Comparison of ENCODE assay signal across 9 mouse cellular contexts in the genomic region with DNA sequence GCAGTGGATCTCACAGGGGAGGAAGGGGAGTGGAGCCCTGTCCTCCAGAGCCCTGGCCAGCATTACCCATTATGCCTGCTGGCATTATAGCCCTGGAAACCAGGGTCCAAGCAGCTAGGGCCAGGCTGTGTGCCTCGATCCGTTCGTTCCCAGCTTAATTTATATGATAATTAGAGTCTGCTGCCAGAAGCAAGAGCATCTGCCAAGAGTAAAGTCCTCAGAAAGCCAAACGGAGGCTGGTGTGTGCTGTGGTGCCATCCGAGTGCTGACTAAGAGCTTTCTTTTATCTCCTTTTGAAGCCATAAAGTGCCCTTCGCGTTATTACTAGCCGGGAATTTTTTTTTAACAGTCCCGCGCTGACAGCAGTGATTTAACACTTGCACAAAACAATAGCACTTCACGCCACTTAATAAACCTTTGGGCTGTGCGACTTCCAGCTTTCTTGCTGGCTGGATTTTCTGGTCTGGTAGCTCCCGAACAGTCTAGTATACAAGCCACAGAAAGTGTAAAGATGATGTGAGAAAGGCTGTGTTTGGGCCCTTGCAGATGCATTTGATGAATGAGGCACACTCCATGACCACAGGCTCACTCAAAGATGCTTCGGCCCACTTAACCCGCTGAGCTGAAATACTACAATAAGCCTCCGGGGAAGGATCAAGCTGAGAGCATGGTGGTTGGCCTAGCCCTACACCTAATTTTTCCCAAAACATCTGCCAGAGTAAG. TPM values are rescaled to one million over a fixed set of nuclear protein-coding genes. Genes with fewer than 3 reads are reported as not detected.
A peak's percentile ranks its signal among the peaks of the same experiment; 100 is the strongest.
DNase-seq lines count a peak whose midpoint lies in the region; ATAC-seq and TF ChIP-seq lines count a peak whose summit lies in the region.
"Had no signal": no experiment of that assay in that cellular context is flagged by ENCODE, and none has a peak within 500 bp of the region (broad histone marks: within the 10 kb centered on the region; RNA-seq: fewer than 3 reads in every experiment).

No protein-coding gene starts in this region.

- DNase-seq in heart, embryonic 10.5 days (ENCODE audit: low spot score), result no peak
- DNase-seq in heart, postnatal 25 days (ENCODE audit: low spot score), result no peak
- peak; percentile 67 for DNase-seq in kidney, adult 2 months
- peak; percentile 35 to 77 for DNase-seq in left cerebral cortex, postnatal 10 days (ENCODE audit: extremely low spot score in 1 of 2, low spot score in 2 of 2)
- peak; percentile 49 for DNase-seq in retina, embryonic 14.5 days (ENCODE audit: low spot score)
- no peak for DNase-seq in liver, postnatal 0 days
- no peak for DNase-seq in urinary bladder, adult 18-20 months (ENCODE audit: low spot score in 2 of 2)

- peaks cover 18% of the 10 kb centered on the region for H3K27me3 ChIP-seq in heart, embryonic 10.5 days (ENCODE audit: insufficient read depth, poor library complexity, severe bottlenecking)
- H3K27me3 ChIP-seq in forebrain, embryonic 13.5 days, result no peaks in the 10 kb centered on the region
- no peaks in the 10 kb centered on the region for H3K27me3 ChIP-seq in kidney, adult 2 months (replicated peaks; ENCODE audit: control insufficient read depth, insufficient read depth, low read length)
- no peaks in the 10 kb centered on the region for H3K27me3 ChIP-seq in liver, postnatal 0 days (ENCODE audit: insufficient read depth, low read length)

- no peak for TF ChIP-seq EP300 in liver, postnatal 0 days (IDR thresholded peaks at IDR 0.05; ENCODE audit: low read depth)

- no peak for TF ChIP-seq CTCF in kidney, adult 2 months (conservative IDR thresholded peaks at IDR 0.05; ENCODE audit: insufficient read depth, insufficient read length, low read depth, low read length)
- no peak for TF ChIP-seq CTCF in liver, postnatal 0 days (IDR thresholded peaks at IDR 0.05; ENCODE audit: low read depth)

- H3K4me2 ChIP-seq in forebrain, embryonic 13.5 days, result peak overlapping the region; percentile 53
- H3K4me2 ChIP-seq in liver, postnatal 0 days (ENCODE audit: low read depth, low read length), result no peak overlapping the region

- intact Hi-C loops in heart, postnatal 25 days (cut with DNase I), result no loop called here
- intact Hi-C loops in left cerebral cortex, postnatal 10 days (cut with DNase I), result no loop called here

- no peaks in the 10 kb centered on the region for H3K9me3 ChIP-seq in heart, embryonic 10.5 days
- H3K9me3 ChIP-seq in forebrain, embryonic 13.5 days (replicated peaks), result no peaks in the 10 kb centered on the region
- H3K9me3 ChIP-seq in liver, postnatal 0 days (ENCODE audit: low read length), result no peaks in the 10 kb centered on the region

- ATAC-seq in forebrain, embryonic 13.5 days, result peak; percentile 86
- no peak for ATAC-seq in liver, postnatal 0 days

- TF ChIP-seq POLR2A in kidney, adult 2 months (IDR thresholded peaks at IDR 0.05; ENCODE audit: low read depth, low read length), result no peak

- peak overlapping the region; percentile 46 for H3K9ac ChIP-seq in forebrain, embryonic 13.5 days
- no peak overlapping the region for H3K9ac ChIP-seq in liver, postnatal 0 days (replicated peaks)

- no peaks in the 10 kb centered on the region for H3K36me3 ChIP-seq in heart, embryonic 10.5 days
- H3K36me3 ChIP-seq in forebrain, embryonic 13.5 days (ENCODE audit: poor library complexity, severe bottlenecking), result no peaks in the 10 kb centered on the region
- H3K36me3 ChIP-seq in kidney, adult 2 months (ENCODE audit: control insufficient read depth, insufficient read depth, low read length), result no peaks in the 10 kb centered on the region
- no peaks in the 10 kb centered on the region for H3K36me3 ChIP-seq in liver, postnatal 0 days (replicated peaks; ENCODE audit: insufficient read depth, low read length)

- H3K4me3 ChIP-seq in heart, embryonic 10.5 days, result peak overlapping the region; percentile 12; the same call in 1 of the 2 replicates
- peak overlapping the region; percentile 17 for H3K4me3 ChIP-seq in forebrain, embryonic 13.5 days
- H3K4me3 ChIP-seq in kidney, adult 2 months (ENCODE audit: insufficient read depth, low read depth, low read length), result no peak overlapping the region
- no peak overlapping the region for H3K4me3 ChIP-seq in liver, postnatal 0 days (ENCODE audit: low read depth, low read length)

- H3K4me1 ChIP-seq in heart, embryonic 10.5 days, result peaks cover 16% of the 10 kb centered on the region
- peaks cover 59% of the 10 kb centered on the region for H3K4me1 ChIP-seq in forebrain, embryonic 13.5 days
- peaks cover 7% of the 10 kb centered on the region; the same call in 1 of the 2 replicates for H3K4me1 ChIP-seq in kidney, adult 2 months (ENCODE audit: control insufficient read depth, insufficient read depth, low read length)
- H3K4me1 ChIP-seq in liver, postnatal 0 days (ENCODE audit: insufficient read depth), result no peaks in the 10 kb centered on the region

- no peak overlapping the region for H3K27ac ChIP-seq in heart, embryonic 10.5 days
- peak overlapping the region; percentile 95 for H3K27ac ChIP-seq in forebrain, embryonic 13.5 days
- H3K27ac ChIP-seq in kidney, adult 2 months (ENCODE audit: insufficient read depth, low read depth, low read length), result no peak overlapping the region
- H3K27ac ChIP-seq in liver, postnatal 0 days (ENCODE audit: low read depth), result no peak overlapping the region
- H3K27ac ChIP-seq: macrophage had no signal

- WGBS in heart, embryonic 10.5 days, result 26% methylated on average over 16 of the region's 16 CpGs
- WGBS in forebrain, embryonic 13.5 days, result 2% methylated on average over 16 of the region's 16 CpGs
- 9% methylated on average over 16 of the region's 16 CpGs for WGBS in kidney, adult 2 months
- WGBS in liver, postnatal 0 days (ENCODE audit: insufficient replicate concordance), result 50% methylated on average over 16 of the region's 16 CpGs

RNA-seq across cellular contexts. Expression of a gene that starts 52.9 kb away (rescaled TPM):
- 0.18 and 0.59 TPM in 2 replicates for polyA plus RNA-seq in heart, embryonic 10.5 days (2016; fragmentation: Nextera tagmentation; extraction: Ambion mirVana)
- not detected for total RNA-seq in heart, postnatal 25 days (2021)
- 3.6 and 3.7 TPM in 2 replicates for polyA plus RNA-seq in forebrain, embryonic 13.5 days (2015; fragmentation: Nextera tagmentation; extraction: Ambion mirVana)
- polyA plus RNA-seq in kidney, adult 2 months (2012; rRNA removed), result 0.14 and 0.18 TPM in 2 replicates
- total RNA-seq in left cerebral cortex, postnatal 10 days (2021), result 1 to 10 TPM; 1.4 to 2.0 TPM
- 0.11 and 0.21 TPM in 2 replicates for polyA plus RNA-seq in liver, postnatal 0 days (2015; fragmentation: Nextera tagmentation; extraction: Ambion mirVana)

Comparison
In these comparisons a context has a peak if more than half of its experiments do, and no peak if none do; other contexts are left out.
1. DNase-seq: peak in kidney, adult 2 months (single experiment), left cerebral cortex, postnatal 10 days (2 of 2) and retina, embryonic 14.5 days (single experiment); none in heart, embryonic 10.5 days (single experiment), heart, postnatal 25 days (single experiment), liver, postnatal 0 days (single experiment) and urinary bladder, adult 18-20 months (0 of 2).
2. H3K4me3 ChIP-seq: peak in heart, embryonic 10.5 days (single experiment) and forebrain, embryonic 13.5 days (single experiment); none in kidney, adult 2 months (single experiment) and liver, postnatal 0 days (single experiment).